Mouse (Mus musculus): ENCODE data around the gene Ap2b1. TPM values are rescaled to one million over a fixed set of nuclear protein-coding genes. Genes with fewer than 3 reads are reported as not detected.
"Not testable (repeated sequence)": the region's sequence is repeated elsewhere in the genome, so short reads cannot be mapped to it uniquely, and the experiment has no call there.

Gene Ap2b1
- 103 and 173 TPM in 2 replicates for polyA plus RNA-seq (2014; fragmentation: Nextera tagmentation; extraction: Ambion mirVana)

GRCm38 (mm10) chr11:83298225-83299195 is at the start of gene Ap2b1:
Ap2b1 (plus strand) TSS chr11:83299024.
- Histone ChIP-seq H3K9me3 (ENCODE audit: control insufficient read depth, low read length) (no peaks in the 10 kb centered on the region), H3K4me1 (ENCODE audit: control insufficient read depth, insufficient read depth, low read length) (peaks cover 24% of the 10 kb centered on the region), H3K4me3 (replicated peaks; ENCODE audit: low read depth, low read length) (peak within 1 kb of the TSS; percentile 83), H3K27ac (replicated peaks; ENCODE audit: low read depth, low read length) (peak within 1 kb of the TSS; percentile 79), H3K4me2 (ENCODE audit: low read length) (peak within 1 kb of the TSS; percentile 92), H3K36me3 (ENCODE audit: control insufficient read depth, insufficient read depth, low read length) (peaks cover 22% of the 10 kb centered on the region), H3K27me3 (ENCODE audit: control insufficient read depth, insufficient read depth, low read length) (no peaks in the 10 kb centered on the region), H3K9ac (replicated peaks; ENCODE audit: low read length) (peak within 1 kb of the TSS; percentile 76)
- ATAC-seq (ENCODE audit: low FRiP score, low TSS enrichment) (peak; percentile 93), DNase-seq (peak; percentile 96)
- WGBS: 2% methylated on average over 56 of the region's 56 CpGs

DNA sequence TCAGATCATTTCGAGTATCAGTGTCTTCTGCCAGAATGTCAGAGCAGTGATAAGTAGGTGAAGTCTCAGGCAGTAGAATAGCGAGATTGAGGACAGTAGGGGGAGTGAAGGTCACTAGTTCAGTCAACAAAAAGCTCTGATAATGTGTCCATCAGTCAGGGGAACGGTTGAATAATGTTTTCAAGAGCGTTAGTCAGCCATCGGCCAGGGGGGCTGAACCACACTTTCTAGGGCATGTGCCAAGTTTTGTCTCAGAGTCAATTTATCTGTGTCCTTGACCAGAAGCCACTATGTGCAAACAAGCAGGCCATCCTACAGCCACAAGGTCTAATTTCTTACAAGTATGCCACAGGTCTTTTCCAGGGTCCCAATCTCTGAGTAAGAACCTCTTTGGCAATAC is 41.6 kb upstream of the Ap2b1 start:
- H3K9ac ChIP-seq (replicated peaks; ENCODE audit: low read length); DNase-seq; H3K9me3 ChIP-seq (ENCODE audit: control insufficient read depth, low read length); H3K4me3 ChIP-seq (replicated peaks; ENCODE audit: low read depth, low read length); H3K4me1 ChIP-seq (ENCODE audit: control insufficient read depth, insufficient read depth, low read length); H3K27me3 ChIP-seq (ENCODE audit: control insufficient read depth, insufficient read depth, low read length); ATAC-seq (ENCODE audit: low FRiP score, low TSS enrichment); H3K36me3 ChIP-seq (ENCODE audit: control insufficient read depth, insufficient read depth, low read length); H3K4me2 ChIP-seq (ENCODE audit: low read length); H3K27ac ChIP-seq (replicated peaks; ENCODE audit: low read depth, low read length): not testable (repeated sequence)
- 69% methylated on average over 5 of the region's 5 CpGs for WGBS

GRCm38 (mm10) chr11:83262673-83263072 is 36.2 kb upstream of the Ap2b1 start:
- H3K4me1 ChIP-seq (ENCODE audit: control insufficient read depth, insufficient read depth, low read length): no peaks in the 10 kb centered on the region
- no peaks in the 10 kb centered on the region for H3K36me3 ChIP-seq (ENCODE audit: control insufficient read depth, insufficient read depth, low read length)
- no peak overlapping the region for H3K4me2 ChIP-seq (ENCODE audit: low read length)
- no peak overlapping the region for H3K9ac ChIP-seq (replicated peaks; ENCODE audit: low read length)
- no peaks in the 10 kb centered on the region for H3K27me3 ChIP-seq (ENCODE audit: control insufficient read depth, insufficient read depth, low read length)
- WGBS: 98% methylated on average over 1 of the region's 1 CpGs
- no peak for DNase-seq
- H3K9me3 ChIP-seq (ENCODE audit: control insufficient read depth, low read length): no peaks in the 10 kb centered on the region
- H3K4me3 ChIP-seq (replicated peaks; ENCODE audit: low read depth, low read length): no peak overlapping the region
- no peak overlapping the region for H3K27ac ChIP-seq (replicated peaks; ENCODE audit: low read depth, low read length)
- ATAC-seq (ENCODE audit: low FRiP score, low TSS enrichment): no peak

GRCm38 (mm10) chr11:83263146-83263545 is 35.7 kb upstream of the Ap2b1 start:
- Histone ChIP-seq H3K4me2 (ENCODE audit: low read length) (no peak overlapping the region), H3K36me3 (ENCODE audit: control insufficient read depth, insufficient read depth, low read length) (no peaks in the 10 kb centered on the region), H3K9me3 (ENCODE audit: control insufficient read depth, low read length) (no peaks in the 10 kb centered on the region), H3K27me3 (ENCODE audit: control insufficient read depth, insufficient read depth, low read length) (no peaks in the 10 kb centered on the region), H3K27ac (replicated peaks; ENCODE audit: low read depth, low read length) (no peak overlapping the region), H3K4me1 (ENCODE audit: control insufficient read depth, insufficient read depth, low read length) (no peaks in the 10 kb centered on the region), H3K4me3 (replicated peaks; ENCODE audit: low read depth, low read length) (no peak overlapping the region), H3K9ac (replicated peaks; ENCODE audit: low read length) (no peak overlapping the region)
- ATAC-seq (ENCODE audit: low FRiP score, low TSS enrichment) (no peak), DNase-seq (peak; percentile 47)
- 58% methylated on average over 3 of the region's 3 CpGs for WGBS

DNA sequence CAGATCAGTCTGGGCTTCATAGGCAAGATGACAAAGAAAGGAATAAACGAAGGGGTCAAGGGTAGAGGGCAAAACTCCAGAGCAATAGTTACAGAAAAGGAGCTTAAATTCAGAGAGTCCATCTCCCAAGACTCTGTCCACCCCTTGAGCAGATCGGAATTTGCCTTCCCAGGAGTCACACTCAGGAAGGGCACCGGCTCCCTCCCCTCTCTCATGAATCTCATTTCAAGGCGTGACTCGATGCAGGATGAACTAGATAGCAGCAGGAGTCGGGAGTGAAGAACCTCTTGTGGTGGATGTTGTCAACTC is 28.0 kb upstream of the Ap2b1 start:
- WGBS: 1% methylated on average over 6 of the region's 6 CpGs

DNA sequence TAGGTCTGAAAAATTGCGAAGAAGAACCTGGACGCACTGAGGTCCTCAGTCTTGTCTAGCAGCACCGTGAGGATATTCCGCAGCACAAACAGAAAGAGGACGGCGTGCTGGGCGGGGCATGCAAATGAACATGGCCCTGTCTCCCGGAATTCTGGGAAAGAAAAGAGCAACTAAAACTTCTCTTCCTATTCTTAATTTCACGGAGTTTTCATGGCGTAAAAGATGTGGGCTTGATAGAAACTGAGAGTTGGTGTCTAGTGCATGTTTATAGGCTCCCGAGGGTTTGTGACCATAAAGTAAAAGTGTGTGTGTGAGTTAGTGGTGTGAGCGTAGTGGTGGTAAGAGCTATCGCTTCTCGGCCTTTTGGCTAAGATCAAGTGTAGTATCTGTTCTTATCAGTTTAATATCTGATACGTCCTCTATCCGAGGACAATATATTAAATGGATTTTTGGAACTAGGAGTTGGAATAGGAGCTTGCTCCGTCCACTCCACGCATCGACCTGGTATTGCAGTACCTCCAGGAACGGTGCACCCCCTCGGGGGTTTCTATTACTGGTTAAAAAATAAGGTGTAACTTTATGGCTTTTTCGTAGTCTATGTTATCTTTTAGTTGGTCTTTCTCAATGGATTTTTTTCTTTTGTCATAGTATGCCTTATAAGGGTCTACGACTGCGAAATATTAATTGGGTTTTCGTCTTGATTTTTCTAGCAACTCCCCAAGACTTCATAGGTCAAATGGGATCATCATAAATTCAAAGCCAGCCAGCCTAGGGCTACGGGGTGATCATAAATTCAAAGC is 27.5 kb upstream of the Ap2b1 start:
- H3K9me3 ChIP-seq (ENCODE audit: control insufficient read depth, low read length): no peaks in the 10 kb centered on the region
- peak overlapping the region; percentile 71 for H3K4me2 ChIP-seq (ENCODE audit: low read length)
- H3K27me3 ChIP-seq (ENCODE audit: control insufficient read depth, insufficient read depth, low read length): no peaks in the 10 kb centered on the region
- H3K4me1 ChIP-seq (ENCODE audit: control insufficient read depth, insufficient read depth, low read length): 0 out of 2 replicates have a peak, but pooled peaks cover 6% of the 10 kb centered on the region
- H3K36me3 ChIP-seq (ENCODE audit: control insufficient read depth, insufficient read depth, low read length): no peaks in the 10 kb centered on the region
- peak overlapping the region; percentile 39 for H3K4me3 ChIP-seq (replicated peaks; ENCODE audit: low read depth, low read length)
- ATAC-seq (ENCODE audit: low FRiP score, low TSS enrichment): peak; percentile 87
- H3K9ac ChIP-seq (replicated peaks; ENCODE audit: low read length): peak overlapping the region; percentile 69
- H3K27ac ChIP-seq (replicated peaks; ENCODE audit: low read depth, low read length): peak overlapping the region; percentile 87
- DNase-seq: peak; percentile 90
- under 1% methylated on average over 26 of the region's 26 CpGs for WGBS

More for the DNA sequence above, 28.0 kb upstream of the Ap2b1 start:
- H3K9ac ChIP-seq (replicated peaks; ENCODE audit: low read length): peak overlapping the region; percentile 69
- DNase-seq (no peak), ATAC-seq (ENCODE audit: low FRiP score, low TSS enrichment) (peak; percentile 50; the same call in 1 of the 2 replicates)
- H3K9me3 ChIP-seq (ENCODE audit: control insufficient read depth, low read length): no peaks in the 10 kb centered on the region
- H3K4me2 ChIP-seq (ENCODE audit: low read length): peak overlapping the region; percentile 71
- H3K27ac ChIP-seq (replicated peaks; ENCODE audit: low read depth, low read length): peak overlapping the region; percentile 87
- H3K4me3 ChIP-seq (replicated peaks; ENCODE audit: low read depth, low read length): peak overlapping the region; percentile 39
- no peaks in the 10 kb centered on the region for H3K27me3 ChIP-seq (ENCODE audit: control insufficient read depth, insufficient read depth, low read length)
- H3K36me3 ChIP-seq (ENCODE audit: control insufficient read depth, insufficient read depth, low read length): no peaks in the 10 kb centered on the region
- 0 out of 2 replicates have a peak, but pooled peaks cover 6% of the 10 kb centered on the region for H3K4me1 ChIP-seq (ENCODE audit: control insufficient read depth, insufficient read depth, low read length)

DNA sequence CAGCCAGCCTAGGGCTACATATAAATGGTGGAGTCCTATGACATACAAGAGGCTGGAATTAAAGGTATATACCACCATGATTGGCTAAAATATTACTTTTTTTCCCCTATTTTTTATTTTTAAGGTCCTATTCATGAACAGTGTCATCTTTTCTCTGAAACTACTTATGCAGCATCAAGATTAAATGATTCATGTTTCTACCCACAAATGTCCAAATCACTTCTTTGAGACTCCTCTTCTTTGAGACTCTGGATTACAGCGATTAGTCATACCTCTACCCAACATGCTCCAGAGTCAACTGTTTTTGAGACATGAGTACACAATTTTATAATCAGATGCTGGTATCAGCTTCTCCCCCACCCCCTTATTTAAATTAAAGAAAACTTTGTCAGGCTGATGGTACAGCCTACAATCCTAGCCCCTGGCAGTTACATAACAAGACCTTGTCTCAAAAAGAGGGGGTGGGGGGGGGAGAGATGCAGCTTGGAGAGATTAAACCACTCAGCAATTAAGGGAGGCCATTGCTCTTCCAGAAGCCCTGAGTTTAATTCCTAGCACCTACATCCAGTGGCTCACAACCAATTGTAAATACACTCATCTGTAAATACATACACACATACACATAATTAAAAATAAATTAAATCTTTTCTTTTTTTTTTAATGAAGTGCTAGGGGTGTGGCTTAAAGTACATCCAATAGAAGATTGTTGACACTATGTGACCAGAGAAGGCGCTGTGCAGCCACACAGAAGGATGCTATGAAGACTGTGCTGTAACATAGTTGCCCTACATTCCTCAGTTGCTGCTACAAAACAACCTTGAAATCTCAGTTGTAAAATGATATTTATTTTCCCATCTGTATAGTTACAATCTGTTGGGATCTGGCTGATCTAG is 26.6 kb upstream of the Ap2b1 start:
- Histone ChIP-seq H3K4me2 (ENCODE audit: low read length) (peak overlapping the region; percentile 71), H3K27me3 (ENCODE audit: control insufficient read depth, insufficient read depth, low read length) (no peaks in the 10 kb centered on the region), H3K27ac (replicated peaks; ENCODE audit: low read depth, low read length) (peak overlapping the region; percentile 87; the same call in 1 of the 2 replicates), H3K9me3 (ENCODE audit: control insufficient read depth, low read length) (no peaks in the 10 kb centered on the region), H3K4me3 (replicated peaks; ENCODE audit: low read depth, low read length) (0 out of 2 replicates have a peak overlapping the region, but pooled peaks have one; percentile 2), H3K36me3 (ENCODE audit: control insufficient read depth, insufficient read depth, low read length) (no peaks in the 10 kb centered on the region), H3K9ac (replicated peaks; ENCODE audit: low read length) (no peak overlapping the region), H3K4me1 (ENCODE audit: control insufficient read depth, insufficient read depth, low read length) (0 out of 2 replicates have a peak, but pooled peaks cover 6% of the 10 kb centered on the region)
- no peak for ATAC-seq (ENCODE audit: low FRiP score, low TSS enrichment)
- WGBS: 22% methylated on average over 2 of the region's 2 CpGs
- DNase-seq: peak; percentile 31

DNA sequence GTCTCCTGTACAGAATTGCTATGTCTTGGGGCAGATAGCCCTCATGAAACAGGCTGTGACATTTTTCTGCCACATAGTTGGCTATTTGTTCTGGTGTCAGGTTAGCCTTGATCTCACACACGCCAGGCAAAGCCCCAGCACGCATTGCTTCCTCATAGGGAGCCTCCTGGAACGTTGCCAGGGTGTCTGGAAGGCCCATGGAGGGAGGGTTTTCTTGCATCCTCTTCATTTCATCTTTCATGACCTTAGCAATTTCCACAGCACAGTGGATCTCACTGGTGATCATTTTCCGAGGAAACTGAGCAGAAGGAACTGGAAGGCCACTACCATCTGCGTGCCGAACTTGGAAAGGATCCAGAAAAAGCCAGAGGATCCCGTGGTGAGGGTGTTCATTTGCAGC is 22.6 kb upstream of the Ap2b1 start:
- DNase-seq (no peak), ATAC-seq (ENCODE audit: low FRiP score, low TSS enrichment) (no peak)
- H3K36me3 ChIP-seq (ENCODE audit: control insufficient read depth, insufficient read depth, low read length): no peaks in the 10 kb centered on the region
- H3K4me3 ChIP-seq (replicated peaks; ENCODE audit: low read depth, low read length): no peak overlapping the region
- no peaks in the 10 kb centered on the region for H3K27me3 ChIP-seq (ENCODE audit: control insufficient read depth, insufficient read depth, low read length)
- 0 out of 2 replicates have a peak, but pooled peaks cover 6% of the 10 kb centered on the region for H3K4me1 ChIP-seq (ENCODE audit: control insufficient read depth, insufficient read depth, low read length)
- no peak overlapping the region for H3K4me2 ChIP-seq (ENCODE audit: low read length)
- H3K9ac ChIP-seq (replicated peaks; ENCODE audit: low read length): no peak overlapping the region
- 69% methylated on average over 7 of the region's 7 CpGs for WGBS
- H3K27ac ChIP-seq (replicated peaks; ENCODE audit: low read depth, low read length): no peak overlapping the region
- no peaks in the 10 kb centered on the region for H3K9me3 ChIP-seq (ENCODE audit: control insufficient read depth, low read length)
